Mouse (Mus musculus): ENCODE data around the gene Trim62. TPM values are rescaled to one million over a fixed set of nuclear protein-coding genes. Genes with fewer than 3 reads are reported as not detected.
"Not testable (repeated sequence)": the region's sequence is repeated elsewhere in the genome, so short reads cannot be mapped to it uniquely, and the experiment has no call there.

Trim62 gene
- polyA plus RNA-seq, 1 experiment from 2014 or later = 6.8 TPM

GRCm38 (mm10) chr4:128858226-128858625 lies 25.2 kb upstream of the Trim62 start:
- DNase-seq (ENCODE audit: extremely low spot score, low spot score) = peak; percentile 69
- not testable (repeated sequence) for H3K4me3 ChIP-seq; H3K27me3 ChIP-seq (ENCODE audit: poor library complexity, severe bottlenecking); H3K27ac ChIP-seq; H3K36me3 ChIP-seq (replicated peaks); H3K9me3 ChIP-seq
- peaks cover 16% of the 10 kb centered on the region for H3K4me1 ChIP-seq

- Histone ChIP-seq H3K27me3 (ENCODE audit: poor library complexity, severe bottlenecking) (no peaks in the 10 kb centered on the region), H3K4me1 (peaks cover 16% of the 10 kb centered on the region), H3K27ac (no peak overlapping the region), H3K9me3 (peaks cover 7% of the 10 kb centered on the region), H3K36me3 (replicated peaks) (no peaks in the 10 kb centered on the region), H3K4me3 (no peak overlapping the region)
- no peak for DNase-seq (ENCODE audit: extremely low spot score, low spot score)
- WGBS = 66% methylated on average over 4 of the region's 4 CpGs
Observed at GRCm38 (mm10) chr4:128858878-128859277, 24.5 kb upstream of the Trim62 start.

GRCm38 (mm10) chr4:128872992-128873391 lies 10.4 kb upstream of the Trim62 start:
- Histone ChIP-seq H3K27ac (no peak overlapping the region), H3K9me3 (no peaks in the 10 kb centered on the region), H3K36me3 (replicated peaks) (no peaks in the 10 kb centered on the region), H3K27me3 (ENCODE audit: poor library complexity, severe bottlenecking) (peaks cover 27% of the 10 kb centered on the region), H3K4me3 (no peak overlapping the region), H3K4me1 (peaks cover 16% of the 10 kb centered on the region)
- no peak for DNase-seq (ENCODE audit: extremely low spot score, low spot score)
- 71% methylated on average over 19 of the region's 19 CpGs for WGBS

- Histone ChIP-seq H3K27me3 (ENCODE audit: poor library complexity, severe bottlenecking) (peaks cover 30% of the 10 kb centered on the region), H3K27ac (no peak overlapping the region), H3K4me3 (no peak overlapping the region), H3K9me3 (no peaks in the 10 kb centered on the region), H3K4me1 (peaks cover 27% of the 10 kb centered on the region), H3K36me3 (replicated peaks) (no peaks in the 10 kb centered on the region)
- WGBS = 96% methylated on average over 17 of the region's 17 CpGs
- no peak for DNase-seq (ENCODE audit: extremely low spot score, low spot score)
Observed at GRCm38 (mm10) chr4:128874062-128874461, 9.3 kb upstream of the Trim62 start.

- DNase-seq (ENCODE audit: extremely low spot score, low spot score) = no peak
- Histone ChIP-seq H3K4me3 (no peak overlapping the region), H3K27me3 (ENCODE audit: poor library complexity, severe bottlenecking) (peaks cover 30% of the 10 kb centered on the region), H3K27ac (no peak overlapping the region), H3K36me3 (replicated peaks) (no peaks in the 10 kb centered on the region), H3K4me1 (peaks cover 36% of the 10 kb centered on the region), H3K9me3 (no peaks in the 10 kb centered on the region)
- WGBS = 95% methylated on average over 11 of the region's 11 CpGs
Observed at GRCm38 (mm10) chr4:128875439-128875838, 7.9 kb upstream of the Trim62 start.

- no peak overlapping the region for H3K4me3 ChIP-seq
- H3K36me3 ChIP-seq (replicated peaks) = no peaks in the 10 kb centered on the region
- peak overlapping the region; percentile 58 for H3K27ac ChIP-seq
- DNase-seq (ENCODE audit: extremely low spot score, low spot score) = no peak
- H3K27me3 ChIP-seq (ENCODE audit: poor library complexity, severe bottlenecking) = peaks cover 34% of the 10 kb centered on the region
- peaks cover 6% of the 10 kb centered on the region for H3K9me3 ChIP-seq
- H3K4me1 ChIP-seq = peaks cover 39% of the 10 kb centered on the region
- WGBS = 25% methylated on average over 6 of the region's 6 CpGs
Observed at GRCm38 (mm10) chr4:128877520-128877919, 5.9 kb upstream of the Trim62 start.

- Histone ChIP-seq H3K9me3 (peaks cover 6% of the 10 kb centered on the region), H3K27ac (peak overlapping the region; percentile 80), H3K4me1 (peaks cover 49% of the 10 kb centered on the region), H3K4me3 (peak overlapping the region; percentile 28), H3K36me3 (replicated peaks) (no peaks in the 10 kb centered on the region), H3K27me3 (ENCODE audit: poor library complexity, severe bottlenecking) (peaks cover 34% of the 10 kb centered on the region)
- WGBS = 5% methylated on average over 13 of the region's 13 CpGs
- DNase-seq (ENCODE audit: extremely low spot score, low spot score) = peak; percentile 54
Observed at GRCm38 (mm10) chr4:128878901-128879491, 4.4 kb upstream of the Trim62 start.

GRCm38 (mm10) chr4:128883801-128884710 lies 676 bp downstream of the Trim62 start:
- Histone ChIP-seq H3K9me3 (peaks cover 9% of the 10 kb centered on the region), H3K36me3 (replicated peaks) (peaks cover 6% of the 10 kb centered on the region), H3K27me3 (ENCODE audit: poor library complexity, severe bottlenecking) (peaks cover 50% of the 10 kb centered on the region), H3K4me3 (peak overlapping the region; percentile 87), H3K27ac (peak overlapping the region; percentile 83), H3K4me1 (peaks cover 58% of the 10 kb centered on the region)
- DNase-seq (ENCODE audit: extremely low spot score, low spot score) = peak; percentile 58
- WGBS = under 1% methylated on average over 94 of the region's 94 CpGs

GRCm38 (mm10) chr4:128884711-128885095 lies 1.3 kb downstream of the Trim62 start:
- Histone ChIP-seq H3K9me3 (peaks cover 9% of the 10 kb centered on the region), H3K4me3 (peak overlapping the region; percentile 87), H3K4me1 (peaks cover 51% of the 10 kb centered on the region), H3K27me3 (ENCODE audit: poor library complexity, severe bottlenecking) (peaks cover 50% of the 10 kb centered on the region), H3K36me3 (replicated peaks) (peaks cover 6% of the 10 kb centered on the region), H3K27ac (peak overlapping the region; percentile 83; the same call in 1 of the 2 replicates)
- WGBS = 54% methylated on average over 5 of the region's 5 CpGs
- DNase-seq (ENCODE audit: extremely low spot score, low spot score) = no peak

- Histone ChIP-seq H3K36me3 (replicated peaks) (peaks cover 6% of the 10 kb centered on the region), H3K27ac (no peak overlapping the region), H3K9me3 (peaks cover 8% of the 10 kb centered on the region), H3K27me3 (ENCODE audit: poor library complexity, severe bottlenecking) (peaks cover 50% of the 10 kb centered on the region), H3K4me3 (no peak overlapping the region), H3K4me1 (peaks cover 48% of the 10 kb centered on the region)
- 94% methylated on average over 8 of the region's 8 CpGs for WGBS
- no peak for DNase-seq (ENCODE audit: extremely low spot score, low spot score)
Observed at GRCm38 (mm10) chr4:128885540-128885939, 2.2 kb downstream of the Trim62 start.

- WGBS = 54% methylated on average over 5 of the region's 5 CpGs
- Histone ChIP-seq H3K27me3 (ENCODE audit: poor library complexity, severe bottlenecking) (peaks cover 48% of the 10 kb centered on the region), H3K4me3 (no peak overlapping the region), H3K4me1 (peaks cover 52% of the 10 kb centered on the region), H3K36me3 (replicated peaks) (peaks cover 6% of the 10 kb centered on the region), H3K27ac (0 out of 2 replicates have a peak overlapping the region, but pooled peaks have one; percentile 31), H3K9me3 (peaks cover 3% of the 10 kb centered on the region; the same call in 1 of the 2 replicates)
- DNase-seq (ENCODE audit: extremely low spot score, low spot score) = no peak
Observed at GRCm38 (mm10) chr4:128886571-128886970, 3.2 kb downstream of the Trim62 start.

- Histone ChIP-seq H3K27ac (no peak overlapping the region), H3K9me3 (peaks cover 3% of the 10 kb centered on the region; the same call in 1 of the 2 replicates), H3K4me3 (no peak overlapping the region), H3K36me3 (replicated peaks) (peaks cover 6% of the 10 kb centered on the region), H3K4me1 (peaks cover 54% of the 10 kb centered on the region), H3K27me3 (ENCODE audit: poor library complexity, severe bottlenecking) (peaks cover 44% of the 10 kb centered on the region)
- 75% methylated on average over 10 of the region's 10 CpGs for WGBS
- DNase-seq (ENCODE audit: extremely low spot score, low spot score) = no peak
Observed at GRCm38 (mm10) chr4:128887026-128887425, 3.6 kb downstream of the Trim62 start.

GRCm38 (mm10) chr4:128887641-128888091 lies 4.3 kb downstream of the Trim62 start:
- WGBS = 66% methylated on average over 9 of the region's 9 CpGs
- peaks cover 6% of the 10 kb centered on the region for H3K36me3 ChIP-seq (replicated peaks)
- peaks cover 37% of the 10 kb centered on the region for H3K27me3 ChIP-seq (ENCODE audit: poor library complexity, severe bottlenecking)
- H3K27ac ChIP-seq = no peak overlapping the region; the same call in 1 of the 2 replicates
- H3K4me1 ChIP-seq = peaks cover 56% of the 10 kb centered on the region
- peaks cover 3% of the 10 kb centered on the region; the same call in 1 of the 2 replicates for H3K9me3 ChIP-seq
- no peak overlapping the region for H3K4me3 ChIP-seq
- DNase-seq (ENCODE audit: extremely low spot score, low spot score) = no peak

Measured in forebrain, embryonic 10.5 days (tissue).